Mouse (Mus musculus): Measurements from ENCODE around the gene Dph1.

The Dph1 gene

DNA sequence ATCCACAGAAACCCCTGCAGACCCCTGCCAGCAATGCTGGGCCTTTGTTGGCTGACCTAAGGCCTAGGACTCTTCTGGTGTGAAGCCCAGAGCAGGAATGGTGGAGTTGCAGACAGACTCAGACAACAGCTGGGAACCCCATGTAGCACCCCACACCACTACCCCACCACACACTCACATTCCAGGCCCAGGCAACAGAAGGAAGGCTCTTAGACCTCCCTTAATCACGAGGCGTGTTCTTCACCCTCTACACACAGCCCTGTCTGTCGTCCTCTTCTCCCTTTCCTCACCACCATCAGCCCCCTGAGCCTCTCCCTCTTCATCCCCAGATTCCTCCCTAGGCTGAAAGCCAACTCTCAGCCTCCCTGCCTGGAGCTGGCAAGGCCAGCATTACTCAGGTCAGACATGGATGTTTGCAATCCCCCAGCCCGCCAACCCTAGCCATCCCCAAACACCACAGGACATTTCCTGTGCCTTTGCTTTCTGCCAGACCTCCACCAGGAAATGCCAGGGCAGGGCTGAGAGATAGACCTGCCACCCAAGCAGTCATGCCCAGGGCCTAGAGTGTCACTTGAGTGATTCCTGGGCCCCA lies 29.5 kb downstream of the Dph1 start:
- in situ Hi-C loops (cut with MboI, MseI), result no loop called here

DNA sequence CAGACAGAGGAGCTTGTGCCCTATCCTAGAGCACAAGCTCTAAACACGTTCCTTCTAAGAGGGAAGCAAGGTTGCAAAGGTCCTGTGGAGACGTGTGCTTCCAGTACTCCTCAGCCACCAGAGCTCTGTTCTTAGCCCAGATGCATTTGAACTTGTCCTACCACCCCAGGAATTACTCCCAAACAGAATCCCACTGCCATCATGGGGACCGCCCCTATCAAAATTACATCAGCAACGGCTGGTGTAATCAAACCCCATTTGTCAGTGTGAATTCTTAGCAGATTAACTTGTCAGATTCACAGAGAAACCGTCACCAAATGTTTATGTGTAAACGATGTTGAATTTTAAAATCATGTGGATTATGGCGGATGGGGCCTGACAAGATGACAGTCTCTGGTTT lies 30.1 kb downstream of the Dph1 start:
- in situ Hi-C loops (cut with MboI, MseI), result no loop called here

GRCm38 (mm10) chr11:75159564-75159963 lies 31.5 kb downstream of the Dph1 start:
- in situ Hi-C loops (cut with MboI, MseI), result loop anchor here (5.0 kb wide), 1 partner anchor 172 kb away; no protein-coding TSS in a partner anchor

DNA sequence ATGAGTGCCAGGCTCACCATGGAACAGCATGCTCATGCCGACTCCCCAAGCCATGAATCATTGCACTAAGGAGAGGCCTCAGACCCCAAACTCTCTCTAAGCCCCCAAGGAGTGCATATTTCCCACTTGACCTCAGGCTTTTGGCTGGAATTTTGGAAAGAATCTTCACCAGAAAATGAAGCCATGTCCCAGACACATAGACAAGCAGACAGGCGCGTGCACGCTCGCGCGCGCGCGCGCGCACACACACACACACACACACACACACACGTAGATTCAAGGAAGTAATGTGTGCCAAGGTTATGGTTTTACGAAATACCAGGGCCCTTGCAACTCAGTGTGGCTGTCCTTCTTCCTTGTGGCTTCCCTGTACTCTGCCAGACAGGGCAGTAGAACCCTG lies 32.6 kb downstream of the Dph1 start:
- in situ Hi-C loops (cut with MboI, MseI), result loop anchor here (5.0 kb wide), 1 partner anchor 171 kb away; no protein-coding TSS in a partner anchor

DNA sequence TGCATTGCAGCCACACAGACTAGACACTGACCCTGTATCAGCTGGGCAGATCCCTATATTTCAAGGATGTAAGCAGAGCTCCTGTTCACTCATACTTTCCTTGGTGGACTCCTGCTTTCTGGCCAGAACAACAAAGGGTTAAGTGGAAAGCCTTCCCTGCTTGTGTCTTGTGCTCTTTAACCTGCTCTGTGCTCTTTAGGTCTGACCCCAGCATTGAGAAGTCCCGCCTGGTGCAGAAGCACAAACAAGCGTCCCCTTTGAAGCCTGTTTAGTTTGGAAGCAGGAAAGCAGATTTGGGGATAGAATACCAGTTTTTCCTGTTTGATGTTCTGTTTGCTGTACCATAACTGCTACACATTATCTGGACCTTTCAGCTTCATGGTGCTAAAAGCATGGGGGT lies 33.1 kb downstream of the Dph1 start:
- in situ Hi-C loops (cut with MboI, MseI), result loop anchor here (5.0 kb wide), 1 partner anchor 171 kb away; no protein-coding TSS in a partner anchor

GRCm38 (mm10) chr11:75157037-75157436 lies 34.0 kb downstream of the Dph1 start:
- in situ Hi-C loops (cut with MboI, MseI), result loop anchor here (5.0 kb wide), 1 partner anchor 170 kb away; no protein-coding TSS in a partner anchor

- in situ Hi-C loops (cut with MboI, MseI), result loop anchor here (5.0 kb wide), 1 partner anchor 169 kb away; no protein-coding TSS in a partner anchor
Observed at GRCm38 (mm10) chr11:75156416-75156815, 34.6 kb downstream of the Dph1 start.

- in situ Hi-C loops (cut with MboI, MseI), result loop anchor here (5.0 kb wide), 1 partner anchor 169 kb away; no protein-coding TSS in a partner anchor
Observed at GRCm38 (mm10) chr11:75155985-75156384, 35.1 kb downstream of the Dph1 start.

DNA sequence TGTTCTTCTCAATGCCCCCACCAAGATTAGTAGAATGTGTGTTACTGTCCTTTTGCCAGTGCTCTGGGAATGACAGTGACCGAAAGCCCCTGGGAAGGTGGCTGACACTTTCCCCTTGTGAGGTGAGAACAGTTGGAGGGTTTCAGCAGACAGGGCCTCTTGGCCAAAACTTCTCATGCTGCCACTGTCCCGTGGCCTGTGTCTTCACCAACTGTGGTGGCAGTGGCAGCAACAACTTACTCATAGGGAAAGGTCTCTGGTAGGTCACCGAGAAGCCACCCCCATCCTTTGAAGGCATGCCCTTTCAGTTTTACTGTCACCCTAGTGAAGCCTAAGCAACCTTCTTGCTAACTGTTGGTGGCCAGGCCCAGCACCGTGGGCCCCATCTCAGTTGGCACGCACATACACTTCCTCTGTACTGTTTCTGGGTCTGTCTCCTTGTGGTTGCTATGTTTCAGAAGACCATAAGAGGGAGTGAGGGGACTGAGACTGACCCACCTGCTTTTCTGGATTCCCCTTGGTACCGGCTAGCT lies 36.9 kb downstream of the Dph1 start:
- in situ Hi-C loops (cut with MboI, MseI), result no loop called here

DNA sequence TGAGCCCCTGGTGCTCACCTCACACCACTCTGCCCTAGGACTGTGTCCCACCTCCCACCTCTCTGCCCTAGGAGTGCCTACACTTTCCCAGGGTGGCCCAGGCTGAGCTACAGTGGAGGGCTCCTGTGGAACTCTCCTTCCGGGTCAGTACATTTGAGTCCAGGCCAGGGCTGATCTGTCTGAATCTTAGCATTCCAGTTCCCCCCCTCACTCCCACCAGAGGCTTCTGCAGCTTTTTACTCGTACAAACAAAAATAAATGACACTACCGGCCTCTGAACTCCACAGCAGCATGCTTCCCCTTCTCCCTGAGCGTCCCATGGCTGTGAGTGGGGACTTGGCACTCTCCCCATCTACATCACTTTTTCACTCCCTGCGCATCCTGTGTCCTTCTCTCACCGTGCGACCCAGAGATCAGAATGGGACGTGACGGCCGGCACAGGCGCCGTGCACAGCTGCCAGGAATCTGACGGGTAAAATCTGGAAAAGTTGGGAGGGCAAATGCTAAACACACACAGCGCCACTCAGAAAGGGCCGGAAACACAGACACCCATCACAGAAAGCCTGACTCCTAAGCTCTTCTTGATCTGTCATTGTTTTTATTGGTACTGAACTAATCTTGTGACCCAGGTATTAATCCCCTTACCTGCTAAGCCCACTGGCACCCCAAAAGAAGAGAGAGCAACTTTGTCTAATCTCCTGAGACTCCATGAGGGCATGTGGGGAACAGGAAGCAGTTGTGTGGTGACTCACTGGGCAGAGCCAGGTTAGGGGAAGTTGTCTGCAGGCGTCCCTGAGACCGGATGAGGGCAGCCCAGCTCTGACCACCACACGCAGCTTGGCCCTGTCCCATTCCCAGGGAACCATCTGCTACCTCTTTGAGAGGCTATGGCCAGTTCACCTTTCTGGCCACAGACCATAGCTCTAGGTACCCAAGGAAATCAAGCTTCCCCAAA lies 38.2 kb downstream of the Dph1 start:
- in situ Hi-C loops (cut with MboI, MseI), result no loop called here

DNA sequence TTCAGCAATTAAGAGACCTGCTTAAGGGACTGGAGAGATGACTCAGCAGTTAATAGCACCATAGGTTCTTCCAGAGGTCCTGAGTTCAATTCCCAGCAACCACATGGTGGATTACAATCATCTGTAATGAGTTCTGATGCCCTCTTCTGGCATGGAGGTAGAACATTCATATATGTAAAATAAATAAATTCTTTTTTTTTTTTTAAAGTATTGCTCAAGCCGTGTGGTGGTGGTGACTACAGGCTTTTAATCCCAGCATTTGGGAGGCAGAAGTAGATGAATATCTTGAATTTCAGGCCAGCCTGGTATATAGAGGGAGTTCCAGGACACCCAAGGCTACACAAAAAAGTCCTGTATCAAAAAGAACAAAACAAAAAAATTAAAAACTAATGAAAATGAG lies 40.7 kb downstream of the Dph1 start:
- in situ Hi-C loops (cut with MboI, MseI), result no loop called here

DNA sequence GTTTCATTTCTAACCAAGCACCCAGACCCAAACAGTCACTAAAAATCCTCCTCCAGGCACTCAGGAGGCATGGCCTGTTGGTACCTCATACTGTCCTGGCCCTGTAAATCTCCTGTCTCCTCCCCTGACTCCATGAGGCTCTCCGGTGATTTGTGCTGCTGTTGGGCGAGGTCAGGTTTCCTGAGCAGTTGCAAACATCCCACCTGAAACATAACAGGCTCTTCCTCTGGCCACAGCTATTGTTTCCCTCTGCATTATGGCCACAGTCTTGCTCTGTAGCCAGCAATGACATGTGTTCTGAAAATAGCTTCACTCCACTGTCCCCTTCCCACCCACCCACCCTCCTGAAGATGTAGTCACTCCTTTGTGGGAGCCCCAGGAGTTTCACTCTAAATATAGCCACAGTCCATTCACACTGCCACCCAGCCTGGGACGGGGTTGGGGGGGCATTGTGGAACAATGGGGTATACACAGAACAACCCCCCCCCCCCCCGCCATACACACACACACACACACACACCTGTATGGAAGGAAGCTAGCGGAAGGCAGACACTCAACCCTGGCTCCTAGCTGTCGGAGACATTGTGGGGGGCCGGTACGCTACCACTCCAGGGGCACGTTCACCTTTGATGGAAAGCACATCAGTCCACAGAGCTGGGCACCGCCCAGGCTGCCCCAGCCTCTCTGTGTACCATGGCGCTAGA lies 42.6 kb downstream of the Dph1 start:
- in situ Hi-C loops (cut with MboI, MseI), result no loop called here

DNA sequence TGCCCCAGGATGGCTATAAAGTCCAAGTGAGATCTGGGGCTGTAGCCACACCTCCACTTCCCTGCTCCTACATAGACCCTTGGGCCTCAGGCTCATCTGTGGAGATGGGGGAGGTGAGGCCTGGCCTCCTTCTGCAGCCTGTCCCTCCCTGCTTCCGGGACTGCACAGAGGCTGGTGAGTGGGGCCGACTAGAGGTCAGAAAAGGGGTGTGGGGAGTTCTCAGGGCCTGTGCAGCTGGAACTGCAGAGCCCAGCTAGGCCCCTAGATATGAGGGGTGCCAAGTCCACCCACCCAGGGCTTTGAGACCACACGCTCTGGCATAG lies 43.2 kb downstream of the Dph1 start:
- in situ Hi-C loops (cut with MboI, MseI), result no loop called here

- in situ Hi-C loops (cut with MboI, MseI), result no loop called here
Observed at GRCm38 (mm10) chr11:75147106-75147845, 43.8 kb downstream of the Dph1 start.

GRCm38 (mm10) chr11:75145841-75146240 lies 45.2 kb downstream of the Dph1 start:
- in situ Hi-C loops (cut with MboI, MseI), result no loop called here

- in situ Hi-C loops (cut with MboI, MseI), result no loop called here
Observed at GRCm38 (mm10) chr11:75142749-75143148, 48.3 kb downstream of the Dph1 start.

DNA sequence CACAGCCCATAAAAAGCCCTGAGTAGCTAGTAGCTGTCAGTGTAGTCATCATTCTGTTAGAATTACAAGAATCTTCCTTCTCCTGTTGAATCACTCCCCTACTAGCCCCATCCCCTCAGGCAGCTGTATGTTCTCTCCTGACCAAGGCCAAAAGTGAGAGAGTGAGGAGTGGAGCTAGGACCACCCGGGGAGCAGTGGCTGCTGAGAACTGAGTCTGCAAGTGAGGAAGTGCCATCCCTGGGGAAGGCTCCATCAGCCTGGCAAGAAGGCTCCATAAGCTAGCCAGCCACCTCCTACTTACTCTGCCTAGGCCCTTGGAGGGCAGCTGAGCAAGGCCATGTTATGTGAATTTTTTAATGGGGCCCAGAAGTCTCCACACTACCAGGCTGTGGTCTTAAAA lies 49.1 kb downstream of the Dph1 start:
- in situ Hi-C loops (cut with MboI, MseI), result no loop called here

DNA sequence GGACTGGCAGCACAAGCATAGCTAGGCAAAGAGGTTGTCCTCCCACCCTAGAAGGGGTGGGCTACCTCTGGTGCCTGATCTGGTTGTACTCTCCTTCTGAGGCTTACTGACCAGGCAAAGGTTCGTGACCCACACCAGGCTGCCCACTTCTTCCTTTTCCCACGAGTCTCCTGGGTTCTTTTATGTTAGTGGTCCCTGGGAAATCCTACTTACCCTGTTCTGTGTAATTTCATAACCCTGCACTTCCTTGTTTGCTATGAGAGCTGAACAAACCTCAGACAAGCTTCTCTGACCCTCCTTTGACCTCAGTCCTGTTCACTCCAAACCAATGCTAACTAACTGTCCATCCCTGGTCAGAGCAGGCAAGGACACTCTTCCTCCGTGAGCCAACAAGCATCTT lies 50.0 kb downstream of the Dph1 start:
- in situ Hi-C loops (cut with MboI, MseI), result no loop called here

DNA sequence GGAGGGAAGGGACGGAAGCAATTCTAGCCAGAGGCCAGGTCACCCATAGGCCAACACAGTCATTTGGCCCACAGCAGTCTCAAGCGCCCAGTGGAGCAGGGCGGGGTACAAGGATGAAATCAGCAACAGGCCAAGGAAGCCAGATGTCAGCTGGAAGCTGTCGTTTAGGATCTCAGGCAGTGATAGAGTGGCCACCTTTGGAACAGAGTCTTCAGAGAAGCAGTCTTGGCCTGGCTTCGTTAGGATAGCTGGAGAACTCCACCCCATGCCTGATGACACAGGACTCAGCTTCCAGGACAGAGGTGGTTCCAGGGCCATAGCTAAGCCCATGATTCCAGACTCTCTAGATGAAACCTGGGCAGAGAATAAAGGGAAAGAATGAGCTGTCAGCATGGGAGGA lies 50.6 kb downstream of the Dph1 start:
- in situ Hi-C loops (cut with MboI, MseI), result no loop called here

GRCm38 (mm10) chr11:75139122-75139963 lies 51.7 kb downstream of the Dph1 start:
- in situ Hi-C loops (cut with MboI, MseI), result no loop called here

Data from T-helper 1 cell (primary cell).